Mouse (Mus musculus) lung, adult 2 months (tissue): ENCODE measurements around the gene Zc3h18. TPM values are rescaled to one million over a fixed set of nuclear protein-coding genes. Genes with fewer than 3 reads are reported as not detected.
A peak's percentile ranks its signal among the peaks of the same experiment; 100 is the strongest.

Experiments
- DNase-seq: peaks from one replicate; pipeline ENCODE4 v3.0.0; 2022
- H3K4me1 ChIP-seq: fragments of 200-500 bp; 2 replicates; pipeline ENCODE4 v1.6.1; 2011; ENCODE audit warnings: low read length; ENCODE audit not compliant: control insufficient read depth, insufficient read depth
- H3K4me3 ChIP-seq: fragments of 200-500 bp; replicated peaks from 2 replicates; pipeline ENCODE3; 2011; ENCODE audit warnings: low read depth, mild to moderate bottlenecking, control low read depth, low read length; ENCODE audit errors: extremely low read depth
- CTCF ChIP-seq: fragments of 200-500 bp; IDR thresholded peaks from 2 replicates; pipeline ENCODE4 v1.5.1; 2011; ENCODE audit warnings: mild to moderate bottlenecking, low read length, control low read depth; ENCODE audit not compliant: insufficient read depth
- POLR2A ChIP-seq: fragments of 200-500 bp; IDR thresholded peaks from 2 replicates; pipeline ENCODE4 v1.6.1; 2011; ENCODE audit warnings: low read depth, mild to moderate bottlenecking, control low read depth, low read length, borderline replicate concordance; ENCODE audit errors: extremely low read depth
- WGBS: fragments of 180-500 bp; shearing (Covaris S2); methylation state at CpG from one replicate; pipeline ENCODE4 v1.1.7; 2018; 5-methylcytosine and 5-hydroxymethylcytosine counted together
- polyA plus RNA-seq: library from polyadenylated mRNA; depleted of rRNA; stranded (reverse); fragments of >200 nt; gene quantifications from 2 replicates; pipeline ENCODE4 v1.2.3, GENCODE M21; 2012

Zc3h18 gene
- polyA plus RNA-seq, 1 experiment = 26.8 TPM

DNA sequence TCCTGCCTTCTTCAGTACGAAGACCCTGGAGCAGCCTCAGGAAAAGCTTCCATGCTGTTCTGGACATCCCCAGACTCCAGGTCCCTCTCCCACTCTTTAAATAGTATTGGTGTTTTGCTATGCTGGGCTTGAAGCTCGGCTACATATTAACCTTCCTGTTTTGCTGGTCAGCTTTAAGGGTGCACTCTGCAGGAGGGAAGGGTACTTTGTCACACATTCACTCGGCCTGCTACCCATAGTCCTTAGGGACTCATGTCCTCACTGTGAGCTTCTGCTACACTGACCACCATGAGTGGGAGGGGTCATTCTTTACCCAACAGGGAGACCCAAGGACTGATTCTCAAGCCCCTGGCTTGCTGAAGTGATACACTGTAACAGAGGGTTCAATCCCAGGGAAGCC lies 54.2 kb downstream of the Zc3h18 start:
- no peak for DNase-seq
- WGBS = 63% methylated on average over 3 of the region's 3 CpGs
- H3K4me1 ChIP-seq = peaks cover 9% of the 10 kb centered on the region
- TF ChIP-seq CTCF (no peak), POLR2A (no peak)
- no peak overlapping the region for H3K4me3 ChIP-seq

DNA sequence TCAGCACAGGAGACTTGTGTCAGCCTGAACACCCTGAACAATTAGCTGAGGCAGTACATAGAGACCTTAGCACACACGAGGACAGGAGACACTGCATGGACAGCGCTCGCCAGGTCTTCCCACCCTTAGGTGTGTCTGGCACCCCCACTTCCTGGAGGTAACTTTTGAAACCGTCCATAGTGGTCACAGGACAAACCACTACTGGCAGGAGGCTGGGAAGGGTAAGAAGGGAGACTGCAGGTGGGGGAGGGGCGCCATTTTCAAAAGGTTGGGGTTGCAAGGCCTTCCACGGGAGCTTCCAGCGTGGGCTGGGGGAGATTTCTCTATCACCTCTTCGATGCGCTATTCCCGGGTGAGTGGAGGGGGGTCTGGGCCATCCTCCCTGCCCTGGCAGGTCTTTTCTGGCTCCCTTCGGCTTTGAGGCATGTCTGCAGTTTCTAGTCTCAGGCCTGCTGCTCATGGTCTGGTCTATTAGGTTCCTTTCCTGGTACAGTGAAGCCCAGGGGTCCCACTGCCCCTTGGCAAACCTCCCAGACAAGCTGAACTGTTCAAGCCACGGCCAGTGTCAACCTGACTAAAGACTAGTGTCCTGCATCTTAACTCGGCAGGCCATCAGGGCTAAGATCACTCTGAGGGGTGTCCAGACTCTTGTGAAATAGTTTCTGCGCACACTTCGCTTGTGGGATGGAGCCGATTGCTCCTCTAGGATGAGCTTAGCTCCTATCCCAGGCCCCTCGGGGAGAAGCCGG lies 55.5 kb downstream of the Zc3h18 start:
- H3K4me3 ChIP-seq = peak overlapping the region; percentile 92
- DNase-seq = no peak
- 22% methylated on average over 18 of the region's 18 CpGs for WGBS
- peaks cover 9% of the 10 kb centered on the region for H3K4me1 ChIP-seq
- no peak for TF ChIP-seq POLR2A
- TF ChIP-seq CTCF = no peak

DNA sequence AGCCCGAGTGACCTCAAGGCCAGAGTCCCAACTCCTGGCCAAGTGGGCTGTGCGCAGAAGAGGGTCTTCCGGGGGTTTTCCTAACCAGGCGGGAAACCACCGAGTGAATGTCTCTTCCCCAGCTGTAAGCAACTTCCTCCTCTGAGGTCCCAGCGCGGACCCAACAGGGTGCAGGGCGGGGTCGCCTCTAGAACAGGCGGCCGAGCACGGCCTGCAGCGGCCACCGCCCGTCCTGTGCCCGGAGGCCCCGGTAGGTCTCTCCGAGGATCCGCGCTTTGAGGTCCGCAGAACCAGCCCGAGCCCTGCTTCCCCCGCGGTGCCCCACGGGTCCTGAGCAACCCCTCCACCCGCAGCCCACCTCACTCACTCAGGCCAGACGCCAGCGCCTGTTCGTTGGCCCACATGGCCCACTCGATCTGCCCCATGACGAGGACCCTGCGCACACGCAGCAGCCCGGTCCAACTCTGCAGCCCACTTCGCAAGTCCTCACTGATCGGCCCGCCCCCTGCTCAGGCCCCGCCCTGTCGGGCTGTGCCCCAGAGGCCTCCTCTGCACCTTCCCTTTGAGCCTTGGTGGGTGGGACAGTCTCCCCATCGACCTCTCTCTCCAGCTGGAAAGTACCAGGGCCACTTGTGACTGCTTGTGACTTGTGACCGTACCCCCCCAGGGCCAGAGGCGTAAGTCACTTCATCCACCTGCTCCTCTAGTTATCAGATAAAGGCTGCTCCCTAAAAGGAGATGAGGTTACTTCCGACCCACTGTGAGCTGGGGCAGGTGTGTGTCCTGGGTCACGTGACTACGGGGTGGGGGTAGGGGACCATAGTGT lies 56.2 kb downstream of the Zc3h18 start, which contains the start of gene Cyba:
TSS of gene Cyba (minus strand) at position 488 of the 826 bp plus-strand sequence.
- Histone ChIP-seq H3K4me3 (peak within 1 kb of the TSS; percentile 92), H3K4me1 (peaks cover 9% of the 10 kb centered on the region)
- WGBS = 2% methylated on average over 45 of the region's 45 CpGs
- TF ChIP-seq POLR2A = peak; percentile 64; the same call in 1 of the 2 replicates
- TF ChIP-seq CTCF = no peak
- DNase-seq = peak; percentile 84

- Histone ChIP-seq H3K4me3 (peak overlapping the region; percentile 92), H3K4me1 (peaks cover 9% of the 10 kb centered on the region)
- no peak for DNase-seq
- peak; percentile 34; the same call in 1 of the 2 replicates for TF ChIP-seq CTCF
- no peak for TF ChIP-seq POLR2A
- WGBS = 60% methylated on average over 11 of the region's 11 CpGs
These were observed 57.0 kb downstream of the Zc3h18 start for GRCm38 (mm10) chr8:122433269-122433905.

DNA sequence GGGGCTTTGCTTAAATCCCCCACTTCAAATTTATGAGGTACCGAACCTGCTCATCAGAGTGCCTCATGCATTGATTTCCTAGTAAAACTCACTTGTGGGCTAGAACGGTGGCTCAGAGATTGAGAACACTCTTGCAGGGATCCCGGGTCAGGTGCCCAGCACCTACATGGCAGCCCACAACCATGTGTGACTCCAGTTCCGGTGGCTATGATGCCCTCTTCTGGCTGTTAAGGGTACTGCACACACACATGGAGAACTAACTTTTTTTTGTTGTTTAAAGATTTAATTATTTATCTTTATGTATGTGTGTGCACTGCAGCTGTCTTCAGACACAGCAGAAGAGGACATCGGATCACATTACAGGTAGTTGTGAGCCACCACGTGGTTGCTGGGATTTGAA lies 59.0 kb downstream of the Zc3h18 start:
- TF ChIP-seq POLR2A = no peak
- peak; percentile 15; the same call in 1 of the 2 replicates for TF ChIP-seq CTCF

DNA sequence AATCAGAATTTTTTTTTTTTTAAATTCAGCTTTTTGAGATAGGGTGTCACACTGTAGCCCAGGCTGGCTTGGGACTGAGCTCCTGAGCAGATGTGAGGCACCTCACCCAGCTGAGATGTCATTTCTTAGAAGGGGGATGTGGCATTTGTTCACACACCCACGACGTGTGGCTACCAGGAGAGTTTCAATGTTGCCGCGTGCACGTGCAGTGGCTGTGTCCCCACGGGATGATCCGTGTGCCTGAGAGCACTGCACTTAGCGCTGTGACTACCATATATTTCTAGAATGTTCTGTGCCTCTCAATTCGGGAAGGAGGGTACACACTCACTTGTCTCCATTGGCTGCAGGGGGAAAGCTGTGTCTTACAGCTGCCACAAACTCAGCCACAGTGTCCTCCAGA lies 59.7 kb downstream of the Zc3h18 start:
- 85% methylated on average over 9 of the region's 9 CpGs for WGBS
- H3K4me1 ChIP-seq = peaks cover 9% of the 10 kb centered on the region
- DNase-seq = no peak
- no peak overlapping the region for H3K4me3 ChIP-seq
- TF ChIP-seq CTCF (no peak), POLR2A (no peak)

More for the DNA sequence above, 59.0 kb downstream of the Zc3h18 start:
- WGBS = 92% methylated on average over 6 of the region's 6 CpGs
- DNase-seq = no peak
- Histone ChIP-seq H3K4me3 (no peak overlapping the region), H3K4me1 (peaks cover 9% of the 10 kb centered on the region)

DNA sequence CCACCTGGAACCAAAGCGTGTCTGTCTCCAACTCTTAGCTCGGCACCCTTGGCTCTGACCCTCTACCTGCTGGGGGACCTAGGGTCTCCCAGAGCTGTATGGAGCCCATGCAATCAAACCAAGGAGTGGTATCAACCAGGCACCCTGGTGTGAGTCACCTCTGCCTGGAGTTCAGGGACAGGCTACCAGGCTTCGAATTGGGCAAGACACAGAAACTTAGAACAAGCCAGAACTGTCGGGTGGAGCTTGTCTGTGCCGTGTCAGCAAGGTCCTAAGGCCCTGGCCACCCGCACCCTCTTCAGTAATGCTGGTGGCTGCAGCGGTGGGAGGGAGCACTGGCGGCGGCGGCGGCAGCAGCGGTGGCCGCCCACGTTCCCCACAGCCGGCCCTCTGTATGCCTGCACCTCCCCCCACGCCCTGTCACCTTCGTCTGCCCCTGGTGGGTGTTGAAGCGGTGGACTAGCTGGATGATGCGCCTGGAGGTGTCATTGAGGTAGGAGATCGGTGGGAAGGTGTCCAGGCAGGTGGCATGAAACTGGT lies 60.2 kb downstream of the Zc3h18 start:
- TF ChIP-seq CTCF (no peak), POLR2A (no peak)
- Histone ChIP-seq H3K4me1 (peaks cover 8% of the 10 kb centered on the region), H3K4me3 (no peak overlapping the region)
- DNase-seq = no peak
- 84% methylated on average over 20 of the region's 20 CpGs for WGBS

GRCm38 (mm10) chr8:122437708-122438331 lies 61.4 kb downstream of the Zc3h18 start:
- TF ChIP-seq POLR2A = no peak
- TF ChIP-seq CTCF = no peak

GRCm38 (mm10) chr8:122439336-122439735 lies 62.9 kb downstream of the Zc3h18 start:
- TF ChIP-seq POLR2A = no peak
- no peak for TF ChIP-seq CTCF
- Histone ChIP-seq H3K4me1 (peaks cover 4% of the 10 kb centered on the region; the same call in 1 of the 2 replicates), H3K4me3 (no peak overlapping the region)
- DNase-seq = no peak
- 95% methylated on average over 16 of the region's 16 CpGs for WGBS

More at GRCm38 (mm10) chr8:122437708-122438331, 61.4 kb downstream of the Zc3h18 start:
- H3K4me1 ChIP-seq = peaks cover 8% of the 10 kb centered on the region
- WGBS = 85% methylated on average over 13 of the region's 13 CpGs
- H3K4me3 ChIP-seq = peak overlapping the region; percentile 1
- no peak for DNase-seq
